Mouse (Mus musculus): ENCODE results near the gene Aldh3b3. TPM values are rescaled to one million over a fixed set of nuclear protein-coding genes. Genes with fewer than 3 reads are reported as not detected.

The Aldh3b3 gene
- polyA plus RNA-seq (2016; fragmentation: Nextera tagmentation; extraction: Ambion mirVana): not detected in 2 replicates

DNA sequence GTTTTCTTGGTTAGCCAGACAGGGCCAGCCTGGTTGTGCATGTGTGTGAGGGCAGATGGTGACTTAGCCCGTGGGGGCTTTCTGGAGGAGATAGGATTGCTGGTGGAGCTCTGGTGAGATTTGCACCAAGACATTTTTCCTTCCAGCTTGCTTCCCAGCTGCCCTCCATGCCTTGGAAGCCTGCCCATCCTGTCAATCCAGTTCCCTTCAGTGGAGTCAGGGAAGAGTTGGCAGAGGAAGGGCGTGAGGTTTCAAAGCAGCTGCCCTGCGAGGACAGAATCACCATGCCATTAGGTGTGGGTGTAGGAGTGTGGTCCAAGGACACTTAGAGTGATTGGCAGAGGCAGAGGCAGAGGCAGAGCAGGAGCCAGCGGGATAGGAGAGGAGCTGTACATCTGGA lies at the start of gene Aldh3b3:
Gene Aldh3b3, plus strand, starts transcription at position 176 of the 400 bp plus-strand sequence.
- H3K4me1 ChIP-seq: no peaks in the 10 kb centered on the region
- H3K9ac ChIP-seq: no peak within 1 kb of the TSS
- no peak for ATAC-seq (ENCODE audit: low FRiP score, low read depth)
- no peak within 1 kb of the TSS for H3K27ac ChIP-seq
- no peaks in the 10 kb centered on the region for H3K36me3 ChIP-seq
- H3K4me3 ChIP-seq: no peak within 1 kb of the TSS
- WGBS: 79% methylated on average over 4 of the region's 4 CpGs
- no peak within 1 kb of the TSS for H3K4me2 ChIP-seq (replicated peaks)
- no peaks in the 10 kb centered on the region for H3K27me3 ChIP-seq (replicated peaks)
- H3K9me3 ChIP-seq: no peaks in the 10 kb centered on the region

DNA sequence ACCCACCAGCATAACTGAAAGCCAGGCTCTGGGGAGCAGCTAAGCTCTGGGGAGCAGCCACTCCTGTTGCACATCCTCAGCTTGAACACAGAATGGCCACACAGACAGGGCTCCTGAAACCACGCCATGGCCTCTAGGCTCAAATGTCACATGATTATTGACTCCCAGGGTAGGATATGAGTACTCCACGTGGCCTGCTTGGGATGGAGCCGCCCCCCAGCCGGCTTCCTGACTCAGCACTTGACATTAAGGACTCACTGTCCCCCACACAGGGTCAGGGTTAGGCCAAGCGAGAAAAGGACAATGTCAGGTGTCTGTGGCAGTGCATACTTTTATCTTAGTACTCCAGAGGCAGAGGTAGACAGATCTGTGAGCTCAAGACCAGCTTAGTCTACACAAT lies 48.2 kb upstream of the Aldh3b3 start:
- no peak for ATAC-seq (ENCODE audit: low FRiP score, low read depth)
- 88% methylated on average over 5 of the region's 5 CpGs for WGBS
- Histone ChIP-seq H3K36me3 (peaks cover 33% of the 10 kb centered on the region), H3K9ac (no peak overlapping the region), H3K4me1 (peaks cover 34% of the 10 kb centered on the region), H3K27me3 (replicated peaks) (no peaks in the 10 kb centered on the region), H3K9me3 (no peaks in the 10 kb centered on the region), H3K4me3 (no peak overlapping the region), H3K27ac (no peak overlapping the region), H3K4me2 (replicated peaks) (no peak overlapping the region)

DNA sequence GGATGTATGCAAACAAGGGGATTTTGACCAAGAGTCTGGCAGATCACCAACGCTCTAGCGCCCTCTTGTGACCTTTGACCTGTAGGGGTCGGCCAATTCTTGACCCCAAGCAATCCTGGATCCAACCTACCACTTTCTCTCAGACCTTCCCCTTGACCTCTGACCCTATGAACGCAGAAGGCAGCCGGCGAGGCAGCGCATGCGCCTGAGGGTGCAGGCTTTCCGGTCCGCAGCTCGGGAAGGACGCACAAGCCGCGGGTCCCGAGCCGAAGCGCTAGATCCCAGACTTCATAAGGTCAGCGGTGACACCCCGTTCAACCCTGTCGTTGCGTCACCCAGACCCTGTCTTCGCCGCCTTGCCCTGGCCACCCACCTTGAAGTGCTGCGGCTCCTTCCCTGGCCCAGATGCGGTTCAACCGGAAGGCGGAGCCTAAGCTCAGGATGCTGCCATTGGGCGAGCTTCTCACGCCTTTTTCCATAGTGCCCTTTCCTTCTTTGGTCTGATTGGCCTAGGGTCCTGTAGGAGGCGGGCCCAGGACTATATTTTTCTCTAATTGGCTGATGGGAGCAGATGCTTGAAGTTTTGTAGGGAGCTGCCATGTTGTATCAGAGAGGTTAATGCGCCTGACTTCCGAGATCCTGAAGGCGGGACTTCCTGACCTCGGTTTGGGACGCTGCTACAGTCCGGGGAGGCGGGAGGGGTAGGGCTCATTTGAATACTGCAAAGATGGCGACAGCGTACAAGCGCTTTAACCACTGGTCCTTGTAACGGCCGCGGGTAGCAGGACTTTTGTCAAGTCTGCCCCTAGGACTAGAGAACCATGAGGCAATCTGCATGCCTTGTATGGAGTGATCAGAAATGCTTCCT lies 45.9 kb upstream of the Aldh3b3 start, which contains the start of gene Ndufs8:
Gene Ndufs8, minus strand, starts transcription at position 438 of the 868 bp plus-strand sequence.
- peaks cover 23% of the 10 kb centered on the region for H3K4me1 ChIP-seq
- under 1% methylated on average over 43 of the region's 43 CpGs for WGBS

DNA sequence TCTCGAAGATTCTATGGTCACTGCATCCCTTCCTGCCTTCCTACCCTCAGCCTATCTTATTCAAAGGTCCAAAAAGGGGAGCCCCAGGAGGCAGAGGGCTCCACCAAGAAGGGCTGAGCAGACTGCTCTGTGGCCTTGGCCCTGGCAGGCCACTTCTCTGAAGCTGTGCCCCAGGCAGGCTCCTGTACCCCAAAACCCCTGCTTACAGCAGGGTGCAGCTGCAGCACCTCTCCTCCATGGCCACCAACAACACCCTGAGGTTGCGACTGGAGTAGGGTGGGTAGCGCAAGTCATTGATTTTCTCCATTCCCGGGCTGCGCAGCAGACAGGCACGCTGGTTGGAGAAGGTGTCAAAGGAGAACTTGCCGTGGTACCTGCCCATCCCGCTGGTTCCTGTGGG lies 44.8 kb upstream of the Aldh3b3 start:
- Histone ChIP-seq H3K9me3 (no peaks in the 10 kb centered on the region), H3K4me3 (peak overlapping the region; percentile 57; the same call in 1 of the 2 replicates), H3K27ac (no peak overlapping the region), H3K9ac (0 out of 2 replicates have a peak overlapping the region, but pooled peaks have one; percentile 13), H3K4me1 (peaks cover 23% of the 10 kb centered on the region), H3K4me2 (replicated peaks) (peak overlapping the region; percentile 80), H3K27me3 (replicated peaks) (no peaks in the 10 kb centered on the region), H3K36me3 (peaks cover 23% of the 10 kb centered on the region)
- no peak for ATAC-seq (ENCODE audit: low FRiP score, low read depth)
- WGBS: 89% methylated on average over 8 of the region's 8 CpGs

More for the DNA sequence above, 45.9 kb upstream of the Aldh3b3 start, which contains the start of gene Ndufs8:
- H3K36me3 ChIP-seq: peaks cover 33% of the 10 kb centered on the region
- H3K4me3 ChIP-seq: peak within 1 kb of the TSS; percentile 57
- no peaks in the 10 kb centered on the region for H3K27me3 ChIP-seq (replicated peaks)
- H3K9me3 ChIP-seq: no peaks in the 10 kb centered on the region
- H3K27ac ChIP-seq: peak within 1 kb of the TSS; percentile 39; the same call in 1 of the 2 replicates
- ATAC-seq (ENCODE audit: low FRiP score, low read depth): peak; percentile 97
- H3K4me2 ChIP-seq (replicated peaks): peak within 1 kb of the TSS; percentile 80
- peak within 1 kb of the TSS; percentile 58 for H3K9ac ChIP-seq

DNA sequence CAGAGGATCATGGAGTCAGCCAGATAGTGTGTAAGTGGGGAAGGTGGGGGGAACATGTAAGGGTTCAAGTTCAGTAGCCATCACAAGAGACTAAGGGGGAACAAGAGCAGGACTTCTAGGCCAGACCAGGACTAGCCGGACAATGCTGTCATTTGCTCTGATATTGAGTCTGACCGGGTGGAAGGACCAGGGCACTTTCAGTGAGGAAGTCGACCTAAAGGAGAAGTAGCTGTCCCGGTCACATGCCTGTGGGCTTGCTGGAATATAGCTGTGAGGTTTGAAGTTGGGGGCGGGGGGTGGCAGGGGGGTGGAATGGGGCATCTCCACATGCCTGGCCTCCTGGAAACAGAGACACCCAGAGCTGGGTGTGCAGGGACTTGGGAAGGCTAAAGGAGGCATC lies 43.9 kb upstream of the Aldh3b3 start:
- Histone ChIP-seq H3K27me3 (replicated peaks) (no peaks in the 10 kb centered on the region), H3K4me2 (replicated peaks) (no peak overlapping the region), H3K4me1 (peaks cover 23% of the 10 kb centered on the region), H3K27ac (no peak overlapping the region), H3K4me3 (no peak overlapping the region), H3K9ac (no peak overlapping the region), H3K9me3 (no peaks in the 10 kb centered on the region), H3K36me3 (peaks cover 15% of the 10 kb centered on the region)
- ATAC-seq (ENCODE audit: low FRiP score, low read depth): no peak
- 91% methylated on average over 5 of the region's 5 CpGs for WGBS

DNA sequence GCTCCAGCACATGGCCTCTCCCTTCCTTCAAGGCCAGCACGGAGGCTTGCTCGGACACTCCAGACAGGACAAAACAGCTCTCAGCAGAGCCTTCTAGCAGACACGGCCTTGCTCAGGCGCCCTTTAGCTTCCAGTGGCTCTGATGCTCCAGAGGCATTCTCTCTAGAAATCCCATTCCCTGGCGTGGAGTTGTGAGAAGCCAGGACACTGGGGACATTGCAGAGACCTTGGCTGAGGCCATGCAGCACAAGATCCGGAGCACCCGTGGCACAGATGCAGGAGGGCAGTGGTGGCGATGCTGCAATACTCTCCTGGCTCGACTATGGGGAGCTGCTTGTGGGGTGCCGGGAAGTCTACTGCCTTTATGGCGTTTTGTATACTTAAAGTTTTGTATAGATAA lies 41.7 kb upstream of the Aldh3b3 start:
- Histone ChIP-seq H3K27me3 (replicated peaks) (no peaks in the 10 kb centered on the region), H3K4me3 (no peak overlapping the region), H3K9me3 (no peaks in the 10 kb centered on the region), H3K4me2 (replicated peaks) (no peak overlapping the region), H3K36me3 (no peaks in the 10 kb centered on the region), H3K27ac (no peak overlapping the region), H3K4me1 (peaks cover 14% of the 10 kb centered on the region), H3K9ac (no peak overlapping the region)
- no peak for ATAC-seq (ENCODE audit: low FRiP score, low read depth)
- WGBS: 76% methylated on average over 11 of the region's 11 CpGs

DNA sequence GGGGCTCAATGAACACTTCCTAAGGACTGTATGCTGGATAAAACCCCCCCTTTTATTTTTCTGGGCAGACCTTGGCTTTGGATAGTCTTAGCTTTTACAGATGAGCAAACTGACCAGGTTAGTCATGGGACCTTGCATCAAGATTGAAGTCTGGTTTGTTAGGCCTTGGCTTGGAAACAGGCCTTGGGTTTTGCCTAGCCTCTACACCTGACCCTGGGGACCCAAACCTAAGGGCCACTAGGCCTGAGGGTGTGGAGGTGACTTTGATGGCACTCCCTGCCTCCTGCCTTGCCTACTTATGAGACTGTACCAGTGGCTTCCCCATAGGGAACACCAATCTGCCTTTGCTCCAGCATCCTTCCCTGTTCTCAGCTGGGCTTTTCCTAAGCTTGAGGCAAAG lies 38.5 kb upstream of the Aldh3b3 start:
- no peak overlapping the region for H3K4me2 ChIP-seq (replicated peaks)
- H3K9me3 ChIP-seq: no peaks in the 10 kb centered on the region
- H3K36me3 ChIP-seq: no peaks in the 10 kb centered on the region
- no peak for ATAC-seq (ENCODE audit: low FRiP score, low read depth)
- no peaks in the 10 kb centered on the region for H3K27me3 ChIP-seq (replicated peaks)
- no peak overlapping the region for H3K27ac ChIP-seq
- no peak overlapping the region for H3K4me3 ChIP-seq
- H3K4me1 ChIP-seq: no peaks in the 10 kb centered on the region; the same call in 1 of the 2 replicates
- no peak overlapping the region for H3K9ac ChIP-seq

DNA sequence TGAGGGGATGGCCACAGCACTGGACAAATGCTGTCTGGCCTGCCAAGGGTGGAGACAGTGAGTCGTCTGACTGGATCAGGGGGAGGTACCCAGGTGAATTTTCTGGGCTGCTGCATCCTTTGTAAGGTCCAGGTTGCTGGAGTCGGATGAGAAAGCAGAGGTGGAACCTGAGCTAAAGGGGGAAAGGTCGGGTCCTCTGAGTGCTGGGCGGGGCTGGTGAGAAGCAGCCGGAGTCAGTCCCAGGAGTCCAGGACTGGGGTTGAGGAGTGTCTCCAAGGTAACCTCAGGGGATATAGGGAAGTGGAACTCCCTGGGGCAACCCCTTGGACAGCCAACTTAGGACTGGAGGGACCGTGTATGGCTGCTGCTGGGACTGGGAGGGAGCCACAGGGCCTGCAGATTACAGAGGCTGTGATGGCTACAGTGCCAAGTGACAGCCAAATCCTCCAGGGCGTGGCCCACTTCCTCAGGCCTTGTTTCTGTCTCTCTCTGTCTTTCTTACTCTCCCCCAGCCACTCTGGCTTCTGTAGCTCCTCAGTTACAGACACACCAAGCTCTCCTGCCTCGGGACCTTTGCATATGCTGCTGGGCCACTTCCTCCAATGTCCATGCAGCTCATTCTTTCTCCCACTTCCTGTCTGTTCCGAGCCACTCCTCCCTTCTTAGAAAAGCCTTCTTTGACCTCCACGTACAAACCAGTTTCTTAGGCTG lies 35.6 kb upstream of the Aldh3b3 start:
- Histone ChIP-seq H3K36me3 (no peaks in the 10 kb centered on the region), H3K4me2 (replicated peaks) (no peak overlapping the region), H3K27me3 (replicated peaks) (no peaks in the 10 kb centered on the region), H3K27ac (no peak overlapping the region), H3K4me1 (no peaks in the 10 kb centered on the region; the same call in 1 of the 2 replicates), H3K9ac (no peak overlapping the region), H3K9me3 (no peaks in the 10 kb centered on the region), H3K4me3 (no peak overlapping the region)
- ATAC-seq (ENCODE audit: low FRiP score, low read depth): no peak
- 65% methylated on average over 10 of the region's 10 CpGs for WGBS

DNA sequence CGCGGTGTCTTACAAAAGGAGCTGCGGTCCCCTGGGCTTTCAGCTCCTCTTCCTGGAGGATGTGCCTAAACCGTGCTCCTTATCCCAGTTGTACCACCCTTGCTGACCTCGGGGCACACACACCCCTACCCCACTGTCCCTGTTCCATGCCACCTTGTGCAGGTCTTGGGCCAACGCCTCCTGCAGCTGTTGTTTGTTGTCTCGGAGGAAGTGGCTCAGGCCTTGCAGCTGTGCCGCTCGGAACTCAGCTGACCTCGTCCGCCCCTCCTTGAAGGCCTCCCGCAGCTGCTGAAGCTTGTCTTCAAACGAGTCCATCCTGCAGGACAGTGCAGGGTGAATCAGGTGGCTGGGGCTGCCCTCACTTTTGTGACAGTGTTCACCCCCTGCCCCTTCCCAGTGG lies 34.9 kb upstream of the Aldh3b3 start:
- no peak for ATAC-seq (ENCODE audit: low FRiP score, low read depth)

DNA sequence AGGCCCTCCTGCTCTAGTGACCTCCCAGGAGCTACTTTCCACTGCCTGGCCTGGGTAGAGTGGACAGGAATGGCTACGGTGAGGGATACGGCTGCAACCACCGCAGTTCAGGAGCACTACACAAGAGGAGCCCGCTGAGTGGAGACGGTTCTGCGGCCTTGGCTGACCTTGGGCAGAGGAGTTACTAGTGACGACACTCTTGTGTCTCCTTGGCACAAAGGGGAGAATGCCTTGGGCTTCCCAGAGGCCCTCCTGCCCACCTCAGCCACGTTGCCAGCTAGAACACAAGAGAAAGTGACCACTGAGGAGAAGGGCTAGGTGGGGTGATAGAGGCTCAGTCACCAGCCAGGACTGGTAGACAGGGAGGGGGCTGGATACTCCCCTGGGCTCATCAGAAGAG lies 34.3 kb upstream of the Aldh3b3 start:
- H3K9me3 ChIP-seq: no peaks in the 10 kb centered on the region
- H3K4me3 ChIP-seq: no peak overlapping the region
- no peak overlapping the region for H3K27ac ChIP-seq
- no peaks in the 10 kb centered on the region for H3K27me3 ChIP-seq (replicated peaks)
- no peak overlapping the region for H3K4me2 ChIP-seq (replicated peaks)
- ATAC-seq (ENCODE audit: low FRiP score, low read depth): no peak
- H3K9ac ChIP-seq: no peak overlapping the region
- no peaks in the 10 kb centered on the region; the same call in 1 of the 2 replicates for H3K4me1 ChIP-seq
- WGBS: 83% methylated on average over 8 of the region's 8 CpGs
- H3K36me3 ChIP-seq: no peaks in the 10 kb centered on the region

More for the DNA sequence above, 34.9 kb upstream of the Aldh3b3 start:
- H3K4me2 ChIP-seq (replicated peaks): no peak overlapping the region
- no peaks in the 10 kb centered on the region for H3K27me3 ChIP-seq (replicated peaks)
- H3K9me3 ChIP-seq: no peaks in the 10 kb centered on the region
- no peak overlapping the region for H3K9ac ChIP-seq
- 68% methylated on average over 13 of the region's 13 CpGs for WGBS
- no peaks in the 10 kb centered on the region for H3K36me3 ChIP-seq
- H3K4me1 ChIP-seq: no peaks in the 10 kb centered on the region; the same call in 1 of the 2 replicates
- no peak overlapping the region for H3K4me3 ChIP-seq
- no peak overlapping the region for H3K27ac ChIP-seq

DNA sequence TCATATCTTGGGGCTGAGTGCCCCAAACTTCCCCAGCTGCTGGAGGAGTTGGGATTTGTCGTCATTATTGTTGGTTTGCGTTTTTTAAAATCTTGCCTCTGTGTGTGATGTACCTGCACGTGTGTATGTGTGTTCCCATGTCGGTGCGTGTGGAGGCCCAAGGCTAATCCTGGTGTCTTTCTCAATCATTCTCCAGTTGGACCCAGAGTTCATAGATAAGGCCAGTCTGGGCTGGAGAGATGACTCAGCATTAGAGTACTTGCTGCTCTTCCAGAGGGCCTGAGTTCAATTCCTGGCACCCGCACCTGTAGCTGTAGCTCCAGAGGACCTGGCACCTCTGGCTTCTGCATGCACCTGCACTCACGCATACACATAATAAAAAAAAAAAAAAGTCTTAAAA lies 33.6 kb upstream of the Aldh3b3 start:
- H3K36me3 ChIP-seq: no peaks in the 10 kb centered on the region
- WGBS: 93% methylated on average over 7 of the region's 7 CpGs
- H3K27me3 ChIP-seq (replicated peaks): no peaks in the 10 kb centered on the region
- ATAC-seq (ENCODE audit: low FRiP score, low read depth): no peak
- peaks cover 4% of the 10 kb centered on the region; the same call in 1 of the 2 replicates for H3K4me1 ChIP-seq
- no peaks in the 10 kb centered on the region for H3K9me3 ChIP-seq
- no peak overlapping the region for H3K4me3 ChIP-seq
- no peak overlapping the region for H3K27ac ChIP-seq
- no peak overlapping the region for H3K4me2 ChIP-seq (replicated peaks)
- H3K9ac ChIP-seq: no peak overlapping the region

DNA sequence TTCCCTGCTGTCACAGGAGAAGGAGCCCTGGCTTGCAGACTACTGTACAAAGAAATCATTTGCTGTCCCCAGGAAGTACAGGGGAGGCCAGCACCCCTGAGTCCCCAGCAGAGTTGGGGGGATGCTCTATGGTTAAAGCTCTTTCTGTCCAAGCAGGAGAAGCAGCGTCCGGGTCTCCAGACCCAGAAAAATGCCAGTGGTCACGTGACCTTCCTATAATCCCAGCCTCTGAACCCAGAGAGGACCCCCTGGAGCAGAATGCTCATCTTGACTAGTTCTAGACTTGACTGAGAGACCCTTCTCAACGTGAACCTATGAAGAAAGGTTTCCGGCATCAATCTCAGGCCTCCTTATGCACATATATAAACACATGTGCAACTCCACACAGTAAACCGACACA lies 32.6 kb upstream of the Aldh3b3 start:
- 85% methylated on average over 6 of the region's 6 CpGs for WGBS

More for the DNA sequence above, 32.6 kb upstream of the Aldh3b3 start:
- ATAC-seq (ENCODE audit: low FRiP score, low read depth): no peak
- Histone ChIP-seq H3K9ac (no peak overlapping the region), H3K27ac (no peak overlapping the region), H3K36me3 (no peaks in the 10 kb centered on the region), H3K27me3 (replicated peaks) (no peaks in the 10 kb centered on the region), H3K9me3 (no peaks in the 10 kb centered on the region), H3K4me2 (replicated peaks) (no peak overlapping the region), H3K4me1 (peaks cover 11% of the 10 kb centered on the region; the same call in 1 of the 2 replicates), H3K4me3 (no peak overlapping the region)

Data from neural tube, embryonic 12.5 days (tissue).